Mouse (Mus musculus): ENCODE measurements around the gene Rnf150.

GRCm38 (mm10) chr8:83009481-83009880, 146.3 kb downstream of the Rnf150 start:
- no peak for TF ChIP-seq CTCF (IDR thresholded peaks at IDR 0.05; ENCODE audit: low read depth, low read length)
- no peak for TF ChIP-seq POLR2A (IDR thresholded peaks at IDR 0.05; ENCODE audit: borderline replicate concordance, low read depth, low read length)
